Mouse (Mus musculus) activated CD4-positive, CD25-positive, alpha-beta regulatory T cell, adult 4 months (primary cell): ENCODE measurements around the gene Lage3. TPM values are rescaled to one million over a fixed set of nuclear protein-coding genes. Genes with fewer than 3 reads are reported as not detected.

ENCODE experiments used
- polyA plus RNA-seq, 2 experiments: library from polyadenylated mRNA; unstranded; fragments of 100-300 nt; shearing (Covaris generic); gene quantifications; one replicate each; pipeline ENCODE4 v1.2.1; 2017

Gene Lage3
- polyA plus RNA-seq, 2 experiments from 2014 or later: 70.4 to 87.6 TPM

Other genes starting within 250 kb of the Lage3 start
- gene Opn1mw, start 226.2 kb downstream of the Lage3 start, polyA plus RNA-seq: not detected
- 10 to 100 TPM; 16.3 to 18.2 TPM for gene Mecp2, start 218.3 kb downstream of the Lage3 start, polyA plus RNA-seq
- gene Tex28, start 185.8 kb downstream of the Lage3 start, polyA plus RNA-seq: not detected
- gene Tktl1, start 176.4 kb downstream of the Lage3 start, polyA plus RNA-seq: 1 to 10 TPM; 2.6 to 4.5 TPM
- 100 to 1,000 TPM; 202 to 298 TPM for gene Flna, start 103.8 kb downstream of the Lage3 start, polyA plus RNA-seq
- gene Emd, start 98.9 kb downstream of the Lage3 start, polyA plus RNA-seq: 10 to 100 TPM; 47.0 to 48.0 TPM
- 1,000 to 10,000 TPM in 1 of 2 experiments, 100 to 1,000 TPM in 1; 640 to 1,689 TPM for gene Rpl10, start 82.8 kb downstream of the Lage3 start, polyA plus RNA-seq
- 10 to 100 TPM; 42.1 to 51.3 TPM for gene Taz, start 71.7 kb downstream of the Lage3 start, polyA plus RNA-seq
- 10 to 100 TPM; 16.6 to 18.5 TPM for gene Dnase1l1, start 71.3 kb downstream of the Lage3 start, polyA plus RNA-seq
- gene Atp6ap1, start 56.5 kb downstream of the Lage3 start, polyA plus RNA-seq: 100 to 1,000 TPM; 139 to 153 TPM
- gene Gdi1, start 48.6 kb downstream of the Lage3 start, polyA plus RNA-seq: 100 to 1,000 TPM; 176 to 227 TPM
- 10 to 100 TPM; 63.2 to 71.0 TPM for gene Fam50a, start 40.6 kb downstream of the Lage3 start, polyA plus RNA-seq
- gene Plxna3, start 24.6 kb downstream of the Lage3 start, polyA plus RNA-seq: 1 to 10 TPM in 1 of 2 experiments, under 1 TPM in 1; 0.74 to 2.5 TPM
- gene Ubl4a, start 19.6 kb upstream of the Lage3 start, polyA plus RNA-seq: 10 to 100 TPM; 57.4 to 70.9 TPM
- gene Slc10a3, start 19.7 kb upstream of the Lage3 start, polyA plus RNA-seq: 10 to 100 TPM; 22.4 to 34.2 TPM
- gene Fam3a, start 39.7 kb upstream of the Lage3 start, polyA plus RNA-seq: 10 to 100 TPM; 17.6 to 27.2 TPM
- gene Ikbkg, start 39.7 kb upstream of the Lage3 start, polyA plus RNA-seq: 10 to 100 TPM; 35.4 to 38.5 TPM
- gene G6pdx, start 75.6 kb upstream of the Lage3 start, polyA plus RNA-seq: 10 to 100 TPM; 31.7 to 37.7 TPM
- gene Gm6880, start 127.8 kb upstream of the Lage3 start, polyA plus RNA-seq: not detected
- not detected for gene Olfr1326-ps1, start 221.3 kb upstream of the Lage3 start, polyA plus RNA-seq
- gene Olfr1325, start 239.1 kb upstream of the Lage3 start, polyA plus RNA-seq: not detected